Mouse (Mus musculus): ENCODE measurements around the gene Nrp2.

The Nrp2 gene

GRCm38 (mm10) chr1:62850990-62851940 is 148.2 kb downstream of the Nrp2 start:
- DNase-seq (ENCODE audit: low read depth in 2 of 2, low spot score in 2 of 2), result no peak

GRCm38 (mm10) chr1:62853362-62853761 is 150.3 kb downstream of the Nrp2 start:
- DNase-seq (ENCODE audit: low read depth in 2 of 2, low spot score in 2 of 2), result no peak

GRCm38 (mm10) chr1:62853996-62854395 is 150.9 kb downstream of the Nrp2 start:
- no peak for DNase-seq (ENCODE audit: low read depth in 2 of 2, low spot score in 2 of 2)

GRCm38 (mm10) chr1:62859098-62859497 is 156.0 kb downstream of the Nrp2 start:
- no peak for DNase-seq (ENCODE audit: low read depth in 2 of 2, low spot score in 2 of 2)

GRCm38 (mm10) chr1:62859556-62860300 is 156.6 kb downstream of the Nrp2 start:
- no peak for DNase-seq (ENCODE audit: low read depth in 2 of 2, low spot score in 2 of 2)

- DNase-seq (ENCODE audit: low read depth in 2 of 2, low spot score in 2 of 2), result no peak
Measured at GRCm38 (mm10) chr1:62860327-62860726, 157.2 kb downstream of the Nrp2 start.

- no peak for DNase-seq (ENCODE audit: low read depth in 2 of 2, low spot score in 2 of 2)
Measured at GRCm38 (mm10) chr1:62860788-62861187, 157.7 kb downstream of the Nrp2 start.

Data from CD8-positive naive resting alpha-beta T cell, adult 2 months (primary cell).